Mouse (Mus musculus): ENCODE measurements at regions not wholly inside any gene's neighbourhood (a gene's known extent, or its start where the extent isn't known, plus 50 kb on each side); places are given as distances from the start of the nearest gene placed in this dataset.

- no peak for TF ChIP-seq NELFE (IDR thresholded peaks at IDR 0.05; ENCODE audit: low read depth, low read length)
- TF ChIP-seq EP300 (IDR thresholded peaks at IDR 0.05; ENCODE audit: low read depth in 1 of 2, low read length in 2 of 2), result no peak
- TF ChIP-seq CTCF (IDR thresholded peaks at IDR 0.05 in 2 of 3, conservative IDR thresholded peaks at IDR 0.05 in 1 of 3; ENCODE audit: control insufficient read depth in 1 of 3, insufficient read depth in 1 of 3, low read depth in 2 of 3, low read length in 3 of 3, poor library complexity in 1 of 3, severe bottlenecking in 1 of 3), result no peak
- TF ChIP-seq SMC3 (IDR thresholded peaks at IDR 0.05; ENCODE audit: low read depth, low read length), result no peak
Measured at GRCm38 (mm10) chr12:107230097-107230496, 258.3 kb upstream of the 3110018I06Rik start.
